Mouse (Mus musculus): ENCODE data around the gene D630039A03Rik.
A peak's percentile ranks its signal among the peaks of the same experiment; 100 is the strongest.

The D630039A03Rik gene

GRCm38 (mm10) chr4:57927464-57928205 is 11.5 kb upstream of the D630039A03Rik start:
- peak; percentile 44 for DNase-seq (ENCODE audit: low read depth, low spot score)

- no peak for DNase-seq (ENCODE audit: low read depth, low spot score)
Observed at GRCm38 (mm10) chr4:57924556-57925071, 8.5 kb upstream of the D630039A03Rik start.

- no peak for DNase-seq (ENCODE audit: low read depth, low spot score)
Observed at GRCm38 (mm10) chr4:57922171-57922570, 6.1 kb upstream of the D630039A03Rik start.

GRCm38 (mm10) chr4:57920522-57920921 is 4.4 kb upstream of the D630039A03Rik start:
- DNase-seq (ENCODE audit: low read depth, low spot score) = no peak

GRCm38 (mm10) chr4:57919494-57920423 is 3.7 kb upstream of the D630039A03Rik start:
- no peak for DNase-seq (ENCODE audit: low read depth, low spot score)

GRCm38 (mm10) chr4:57916711-57917110 is 614 bp upstream of the D630039A03Rik start:
- DNase-seq (ENCODE audit: low read depth, low spot score) = no peak

GRCm38 (mm10) chr4:57915216-57915965 is 706 bp downstream of the D630039A03Rik start:
- DNase-seq (ENCODE audit: low read depth, low spot score) = peak; percentile 22

GRCm38 (mm10) chr4:57914193-57915190 is 1.6 kb downstream of the D630039A03Rik start:
- no peak for DNase-seq (ENCODE audit: low read depth, low spot score)

GRCm38 (mm10) chr4:57913021-57913420 is 3.1 kb downstream of the D630039A03Rik start:
- no peak for DNase-seq (ENCODE audit: low read depth, low spot score)

- DNase-seq (ENCODE audit: low read depth, low spot score) = no peak
Observed at GRCm38 (mm10) chr4:57908860-57909259, 7.2 kb downstream of the D630039A03Rik start.

GRCm38 (mm10) chr4:57906708-57907107 is 9.4 kb downstream of the D630039A03Rik start:
- DNase-seq (ENCODE audit: low read depth, low spot score) = no peak

GRCm38 (mm10) chr4:57904638-57905037 is 11.5 kb downstream of the D630039A03Rik start:
- peak; percentile 30 for DNase-seq (ENCODE audit: low read depth, low spot score)

- peak; percentile 61 for DNase-seq (ENCODE audit: low read depth, low spot score)
Observed at GRCm38 (mm10) chr4:57904211-57904610, 11.9 kb downstream of the D630039A03Rik start.

- DNase-seq (ENCODE audit: low read depth, low spot score) = no peak
Observed at GRCm38 (mm10) chr4:57902619-57903018, 13.5 kb downstream of the D630039A03Rik start.

GRCm38 (mm10) chr4:57901210-57901609 is 14.9 kb downstream of the D630039A03Rik start:
- peak; percentile 37 for DNase-seq (ENCODE audit: low read depth, low spot score)

GRCm38 (mm10) chr4:57896631-57897030 is 19.5 kb downstream of the D630039A03Rik start:
- peak; percentile 64 for DNase-seq (ENCODE audit: low read depth, low spot score)

GRCm38 (mm10) chr4:57895902-57896301 is 20.2 kb downstream of the D630039A03Rik start:
- no peak for DNase-seq (ENCODE audit: low read depth, low spot score)

- DNase-seq (ENCODE audit: low read depth, low spot score) = no peak
Observed at GRCm38 (mm10) chr4:57895140-57895539, 21.0 kb downstream of the D630039A03Rik start.

- no peak for DNase-seq (ENCODE audit: low read depth, low spot score)
Observed at GRCm38 (mm10) chr4:57892001-57892586, 24.0 kb downstream of the D630039A03Rik start.

- DNase-seq (ENCODE audit: low read depth, low spot score) = no peak
Observed at GRCm38 (mm10) chr4:57889773-57890172, 26.3 kb downstream of the D630039A03Rik start.
